Mouse (Mus musculus): ENCODE data around the gene Slc31a1. TPM values are rescaled to one million over a fixed set of nuclear protein-coding genes. Genes with fewer than 3 reads are reported as not detected.

Gene Slc31a1
- polyA plus RNA-seq, 1 experiment from 2014 or later: 41.2 TPM

DNA sequence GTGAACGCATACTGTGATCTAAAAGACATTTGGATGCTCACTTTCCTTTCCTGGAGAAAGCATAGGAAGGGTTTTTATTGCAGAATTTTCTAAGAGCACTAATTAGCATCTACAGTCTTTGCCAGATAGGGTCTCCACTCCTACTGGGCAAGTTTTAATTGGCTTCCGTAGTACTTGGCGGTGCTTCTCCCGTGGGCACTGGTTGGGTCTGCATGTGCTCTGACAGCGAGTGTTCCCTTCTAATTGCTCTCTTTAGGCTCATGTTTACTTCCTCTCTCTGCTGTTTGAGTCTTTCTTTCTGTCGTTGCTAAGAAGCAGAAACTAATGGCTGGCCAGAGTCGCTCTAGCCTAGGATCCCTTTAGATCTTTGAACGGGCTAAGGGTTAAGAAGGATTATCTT lies 57.9 kb downstream of the Slc31a1 start:
- H3K4me3 ChIP-seq (ENCODE audit: low read depth, low read length): no peak overlapping the region
- H3K4me2 ChIP-seq (replicated peaks; ENCODE audit: low read depth, low read length): no peak overlapping the region
- no peak overlapping the region for H3K9ac ChIP-seq (replicated peaks; ENCODE audit: low read depth, low read length)
- no peak overlapping the region for H3K27ac ChIP-seq (ENCODE audit: low read length)
- ATAC-seq (ENCODE audit: insufficient number of reproducible peaks, insufficient read depth, low FRiP score, low read depth): no peak
- no peaks in the 10 kb centered on the region for H3K9me3 ChIP-seq (ENCODE audit: control insufficient read depth, low read depth, low read length)
- no peaks in the 10 kb centered on the region for H3K27me3 ChIP-seq (ENCODE audit: control insufficient read depth, insufficient read depth, low read length)
- peaks cover 87% of the 10 kb centered on the region for H3K36me3 ChIP-seq (ENCODE audit: control insufficient read depth, insufficient read depth, low read length)
- WGBS: 91% methylated on average over 8 of the region's 8 CpGs
- no peaks in the 10 kb centered on the region for H3K4me1 ChIP-seq (ENCODE audit: control insufficient read depth, insufficient read depth, low read length)

- no peaks in the 10 kb centered on the region for H3K27me3 ChIP-seq (ENCODE audit: control insufficient read depth, insufficient read depth, low read length)
- H3K4me2 ChIP-seq (replicated peaks; ENCODE audit: low read depth, low read length): no peak overlapping the region
- no peak overlapping the region for H3K9ac ChIP-seq (replicated peaks; ENCODE audit: low read depth, low read length)
- H3K9me3 ChIP-seq (ENCODE audit: control insufficient read depth, low read depth, low read length): no peaks in the 10 kb centered on the region
- H3K36me3 ChIP-seq (ENCODE audit: control insufficient read depth, insufficient read depth, low read length): peaks cover 89% of the 10 kb centered on the region
- H3K27ac ChIP-seq (ENCODE audit: low read length): no peak overlapping the region
- no peaks in the 10 kb centered on the region for H3K4me1 ChIP-seq (ENCODE audit: control insufficient read depth, insufficient read depth, low read length)
- WGBS: 95% methylated on average over 6 of the region's 6 CpGs
- ATAC-seq (ENCODE audit: insufficient number of reproducible peaks, insufficient read depth, low FRiP score, low read depth): no peak
- no peak overlapping the region for H3K4me3 ChIP-seq (ENCODE audit: low read depth, low read length)
Measured at GRCm38 (mm10) chr4:62419091-62419490, 58.6 kb downstream of the Slc31a1 start.

- H3K27ac ChIP-seq (ENCODE audit: low read length): no peak overlapping the region
- no peak overlapping the region for H3K9ac ChIP-seq (replicated peaks; ENCODE audit: low read depth, low read length)
- H3K36me3 ChIP-seq (ENCODE audit: control insufficient read depth, insufficient read depth, low read length): peaks cover 42% of the 10 kb centered on the region
- no peak for ATAC-seq (ENCODE audit: insufficient number of reproducible peaks, insufficient read depth, low FRiP score, low read depth)
- H3K4me1 ChIP-seq (ENCODE audit: control insufficient read depth, insufficient read depth, low read length): no peaks in the 10 kb centered on the region
- no peak overlapping the region for H3K4me2 ChIP-seq (replicated peaks; ENCODE audit: low read depth, low read length)
- 93% methylated on average over 4 of the region's 4 CpGs for WGBS
- H3K9me3 ChIP-seq (ENCODE audit: control insufficient read depth, low read depth, low read length): no peaks in the 10 kb centered on the region
- H3K4me3 ChIP-seq (ENCODE audit: low read depth, low read length): no peak overlapping the region
- no peaks in the 10 kb centered on the region for H3K27me3 ChIP-seq (ENCODE audit: control insufficient read depth, insufficient read depth, low read length)
Measured at GRCm38 (mm10) chr4:62425891-62426290, 65.4 kb downstream of the Slc31a1 start.

DNA sequence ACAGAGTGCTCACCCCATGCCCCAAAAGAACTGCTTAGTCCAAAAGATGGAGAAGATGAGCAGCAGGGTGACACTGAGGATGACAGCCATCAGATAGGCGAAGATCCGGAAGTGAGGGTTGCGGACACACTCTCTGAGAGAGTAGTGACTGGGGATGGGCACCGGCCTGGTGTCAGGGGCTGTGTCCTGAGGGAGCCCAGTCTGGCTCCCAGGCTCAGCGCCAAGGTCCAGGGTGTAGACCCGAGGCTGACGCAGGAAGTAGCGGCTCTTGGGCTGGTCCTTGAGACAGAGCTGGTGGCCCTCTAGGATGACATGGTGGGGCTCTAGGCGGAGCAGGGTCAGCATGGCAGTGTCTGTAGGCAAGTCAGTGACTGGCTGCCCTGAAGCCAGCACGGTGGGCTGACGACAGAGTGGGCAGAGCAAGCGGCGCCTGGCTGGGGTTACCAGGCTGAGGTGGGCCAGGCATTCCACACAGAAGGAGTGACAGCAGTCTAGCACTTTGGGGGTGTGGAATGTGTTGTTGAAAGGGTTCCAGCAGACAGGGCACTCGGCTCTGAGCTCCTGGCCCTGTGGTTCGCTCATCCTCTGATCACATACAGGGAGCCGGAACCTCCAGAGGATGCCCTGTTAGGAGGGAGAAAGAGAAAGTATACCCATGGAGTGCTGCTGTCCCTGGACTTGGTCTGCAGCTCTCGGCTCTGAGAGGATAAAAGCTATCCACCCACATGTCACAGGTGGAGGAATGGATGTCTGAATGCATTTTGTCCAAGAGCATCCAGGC lies 67.6 kb downstream of the Slc31a1 start:
- no peaks in the 10 kb centered on the region for H3K27me3 ChIP-seq (ENCODE audit: control insufficient read depth, insufficient read depth, low read length)
- H3K9me3 ChIP-seq (ENCODE audit: control insufficient read depth, low read depth, low read length): no peaks in the 10 kb centered on the region
- peaks cover 23% of the 10 kb centered on the region for H3K36me3 ChIP-seq (ENCODE audit: control insufficient read depth, insufficient read depth, low read length)
- ATAC-seq (ENCODE audit: insufficient number of reproducible peaks, insufficient read depth, low FRiP score, low read depth): no peak
- WGBS: 71% methylated on average over 17 of the region's 17 CpGs
- no peak overlapping the region for H3K9ac ChIP-seq (replicated peaks; ENCODE audit: low read depth, low read length)
- no peak overlapping the region for H3K4me2 ChIP-seq (replicated peaks; ENCODE audit: low read depth, low read length)
- H3K4me1 ChIP-seq (ENCODE audit: control insufficient read depth, insufficient read depth, low read length): no peaks in the 10 kb centered on the region
- no peak overlapping the region for H3K4me3 ChIP-seq (ENCODE audit: low read depth, low read length)
- H3K27ac ChIP-seq (ENCODE audit: low read length): no peak overlapping the region

DNA sequence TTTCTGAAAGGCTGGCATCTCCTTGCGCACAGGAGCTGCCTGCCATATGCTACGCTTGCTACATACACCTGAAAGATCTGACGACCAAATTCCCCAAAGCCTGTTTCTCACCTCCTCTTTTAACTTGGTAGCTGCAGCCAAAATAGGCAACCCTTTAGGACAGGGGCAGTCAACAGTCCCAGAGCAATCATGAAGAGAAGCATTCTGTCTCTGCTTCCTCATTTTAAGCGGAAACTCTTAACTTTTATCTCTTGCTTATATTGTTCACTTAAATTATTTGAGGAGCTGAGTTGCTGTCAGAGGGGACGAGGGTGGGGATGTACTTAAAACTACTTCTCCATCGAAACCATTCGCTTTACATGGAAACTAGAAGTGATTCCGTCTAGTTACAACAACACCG lies 69.1 kb downstream of the Slc31a1 start:
- H3K9me3 ChIP-seq (ENCODE audit: control insufficient read depth, low read depth, low read length): no peaks in the 10 kb centered on the region

DNA sequence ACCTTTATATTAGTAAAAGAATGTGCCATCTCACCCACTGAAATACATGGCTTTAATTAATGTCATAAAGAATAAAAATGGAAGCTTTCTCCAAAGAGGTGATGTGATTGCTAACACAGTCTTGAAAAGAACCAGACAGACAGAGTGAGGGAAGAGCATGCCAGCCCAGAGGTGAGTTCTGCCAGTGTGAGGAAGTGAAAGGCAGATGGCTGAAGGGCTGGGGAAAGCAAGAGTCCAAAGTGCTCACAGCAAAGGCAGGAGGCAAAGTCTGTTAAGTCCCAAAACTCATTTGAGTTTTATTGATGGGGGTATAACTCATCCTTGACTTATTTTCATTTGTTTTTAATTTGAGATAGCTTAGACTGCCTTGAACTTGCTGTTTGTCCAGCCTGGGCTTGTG lies 70.2 kb downstream of the Slc31a1 start:
- Histone ChIP-seq H3K9me3 (ENCODE audit: control insufficient read depth, low read depth, low read length) (no peaks in the 10 kb centered on the region), H3K9ac (replicated peaks; ENCODE audit: low read depth, low read length) (no peak overlapping the region), H3K4me2 (replicated peaks; ENCODE audit: low read depth, low read length) (no peak overlapping the region), H3K27ac (ENCODE audit: low read length) (no peak overlapping the region), H3K27me3 (ENCODE audit: control insufficient read depth, insufficient read depth, low read length) (no peaks in the 10 kb centered on the region), H3K4me1 (ENCODE audit: control insufficient read depth, insufficient read depth, low read length) (no peaks in the 10 kb centered on the region), H3K36me3 (ENCODE audit: control insufficient read depth, insufficient read depth, low read length) (no peaks in the 10 kb centered on the region), H3K4me3 (ENCODE audit: low read depth, low read length) (no peak overlapping the region)
- ATAC-seq (ENCODE audit: insufficient number of reproducible peaks, insufficient read depth, low FRiP score, low read depth): no peak

More for the DNA sequence above, 69.1 kb downstream of the Slc31a1 start:
- Histone ChIP-seq H3K9ac (replicated peaks; ENCODE audit: low read depth, low read length) (no peak overlapping the region), H3K4me3 (ENCODE audit: low read depth, low read length) (no peak overlapping the region), H3K27ac (ENCODE audit: low read length) (no peak overlapping the region), H3K4me1 (ENCODE audit: control insufficient read depth, insufficient read depth, low read length) (no peaks in the 10 kb centered on the region), H3K27me3 (ENCODE audit: control insufficient read depth, insufficient read depth, low read length) (no peaks in the 10 kb centered on the region), H3K4me2 (replicated peaks; ENCODE audit: low read depth, low read length) (no peak overlapping the region), H3K36me3 (ENCODE audit: control insufficient read depth, insufficient read depth, low read length) (peaks cover 9% of the 10 kb centered on the region; the same call in 1 of the 2 replicates)
- WGBS: 86% methylated on average over 9 of the region's 9 CpGs
- no peak for ATAC-seq (ENCODE audit: insufficient number of reproducible peaks, insufficient read depth, low FRiP score, low read depth)

- no peak overlapping the region for H3K4me2 ChIP-seq (replicated peaks; ENCODE audit: low read depth, low read length)
- H3K9ac ChIP-seq (replicated peaks; ENCODE audit: low read depth, low read length): no peak overlapping the region
- H3K36me3 ChIP-seq (ENCODE audit: control insufficient read depth, insufficient read depth, low read length): no peaks in the 10 kb centered on the region
- H3K9me3 ChIP-seq (ENCODE audit: control insufficient read depth, low read depth, low read length): no peaks in the 10 kb centered on the region
- no peak overlapping the region for H3K4me3 ChIP-seq (ENCODE audit: low read depth, low read length)
- 81% methylated on average over 4 of the region's 4 CpGs for WGBS
- no peaks in the 10 kb centered on the region for H3K4me1 ChIP-seq (ENCODE audit: control insufficient read depth, insufficient read depth, low read length)
- H3K27ac ChIP-seq (ENCODE audit: low read length): no peak overlapping the region
- ATAC-seq (ENCODE audit: insufficient number of reproducible peaks, insufficient read depth, low FRiP score, low read depth): no peak
- no peaks in the 10 kb centered on the region for H3K27me3 ChIP-seq (ENCODE audit: control insufficient read depth, insufficient read depth, low read length)
Measured at GRCm38 (mm10) chr4:62431522-62431921, 71.0 kb downstream of the Slc31a1 start.

DNA sequence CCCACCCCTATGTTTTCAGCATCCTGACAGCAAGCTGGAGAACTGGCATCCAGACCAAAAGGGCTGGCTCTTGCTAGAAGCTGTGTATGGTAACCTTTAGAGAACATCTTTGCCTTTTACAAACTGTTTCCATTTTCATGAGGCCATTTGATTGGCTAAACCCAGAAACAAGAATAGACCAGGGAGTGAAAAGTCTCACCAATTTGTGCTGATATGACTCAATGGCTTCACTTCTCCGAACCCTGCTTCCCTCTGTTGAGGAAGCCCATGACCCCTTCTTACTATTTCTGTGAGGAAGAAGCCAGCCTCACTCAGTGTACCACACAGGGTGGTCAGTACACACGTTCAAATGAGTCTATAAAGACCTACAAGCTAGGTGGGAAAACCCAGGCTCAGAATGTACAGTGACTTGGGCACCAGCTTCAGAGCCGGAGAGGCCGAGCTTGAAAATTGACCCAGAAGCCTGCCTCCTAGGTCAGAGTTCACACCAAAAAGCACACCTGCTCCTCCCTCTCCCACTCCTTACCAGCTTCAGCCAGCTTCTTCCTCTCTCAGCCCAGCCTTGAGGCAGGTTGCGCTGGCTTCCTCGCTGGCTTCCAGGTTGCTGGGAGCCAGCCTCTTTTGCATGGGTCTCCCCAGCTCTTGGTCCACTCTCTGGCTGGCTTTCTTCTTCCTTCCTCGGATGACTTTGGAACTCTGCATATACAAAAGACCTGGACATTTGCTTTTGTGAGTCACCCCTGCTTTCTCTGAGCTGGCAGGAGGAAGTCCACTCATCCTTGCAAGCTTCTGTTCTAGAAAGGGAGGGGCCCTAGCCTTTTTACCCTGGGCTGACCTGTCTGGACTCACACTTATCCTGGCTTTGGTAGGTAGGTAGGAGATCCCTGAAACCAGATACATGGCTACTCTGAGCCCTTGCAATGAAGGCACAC lies 73.7 kb downstream of the Slc31a1 start:
- H3K27ac ChIP-seq (ENCODE audit: low read length): no peak overlapping the region
- WGBS: 73% methylated on average over 7 of the region's 7 CpGs

More for the DNA sequence above, 73.7 kb downstream of the Slc31a1 start:
- Histone ChIP-seq H3K4me2 (replicated peaks; ENCODE audit: low read depth, low read length) (no peak overlapping the region), H3K36me3 (ENCODE audit: control insufficient read depth, insufficient read depth, low read length) (no peaks in the 10 kb centered on the region), H3K9me3 (ENCODE audit: control insufficient read depth, low read depth, low read length) (no peaks in the 10 kb centered on the region), H3K4me1 (ENCODE audit: control insufficient read depth, insufficient read depth, low read length) (no peaks in the 10 kb centered on the region), H3K9ac (replicated peaks; ENCODE audit: low read depth, low read length) (no peak overlapping the region), H3K27me3 (ENCODE audit: control insufficient read depth, insufficient read depth, low read length) (no peaks in the 10 kb centered on the region), H3K4me3 (ENCODE audit: low read depth, low read length) (no peak overlapping the region)
- ATAC-seq (ENCODE audit: insufficient number of reproducible peaks, insufficient read depth, low FRiP score, low read depth): no peak

All from stomach, embryonic 14.5 days (tissue).